10 mouse cellular contexts compared by ENCODE assay signal in genomic region chr13:98008588-98008987, GRCm38 (mm10).
DNase-seq lines count a peak whose midpoint lies in the region; ATAC-seq lines count a peak whose summit lies in the region.
"Had no signal": no experiment of that assay in that cellular context is flagged by ENCODE, and none has a peak within 500 bp of the region (broad histone marks: within the 10 kb centered on the region; RNA-seq: fewer than 3 reads in every experiment).

No protein-coding gene starts in this region.

- no peak overlapping the region for H3K4me3 ChIP-seq in forebrain, embryonic 11.5 days (ENCODE audit: low read depth, low read length)
- H3K4me3 ChIP-seq in midbrain, embryonic 11.5 days (ENCODE audit: low read depth, low read length) = no peak overlapping the region
- H3K4me3 ChIP-seq: midbrain, embryonic 12.5 days had no signal

- H3K27me3 ChIP-seq in forebrain, embryonic 11.5 days (ENCODE audit: control insufficient read depth, insufficient read depth, low read length) = no peaks in the 10 kb centered on the region
- H3K27me3 ChIP-seq in midbrain, embryonic 11.5 days (ENCODE audit: control insufficient read depth, insufficient read depth, low read length) = no peaks in the 10 kb centered on the region
- H3K27me3 ChIP-seq: midbrain, embryonic 12.5 days had no signal

- H3K4me2 ChIP-seq in forebrain, embryonic 11.5 days (ENCODE audit: low read depth, low read length, severe bottlenecking) = no peak overlapping the region
- no peak overlapping the region for H3K4me2 ChIP-seq in midbrain, embryonic 11.5 days
- H3K4me2 ChIP-seq: midbrain, embryonic 12.5 days had no signal

- ATAC-seq in hematopoietic stem cell, adult 5-6 weeks (replicated peaks in 1 of 2; ENCODE audit: insufficient read depth in 1 of 2, low FRiP score in 2 of 2, low TSS enrichment in 1 of 2, low read depth in 1 of 2, poor library complexity in 2 of 2, severe bottlenecking in 2 of 2) = peak; percentile 19 to 57; a peak in 3 of 4 replicates
- no peak for ATAC-seq in forebrain, embryonic 11.5 days (replicated peaks; ENCODE audit: low FRiP score)
- no peak for ATAC-seq in midbrain, embryonic 11.5 days (ENCODE audit: low FRiP score)

- no peaks in the 10 kb centered on the region for H3K36me3 ChIP-seq in forebrain, embryonic 11.5 days (ENCODE audit: control insufficient read depth, insufficient read depth, low read length)
- H3K36me3 ChIP-seq in midbrain, embryonic 11.5 days (ENCODE audit: control insufficient read depth, insufficient read depth, low read length) = no peaks in the 10 kb centered on the region
- H3K36me3 ChIP-seq: midbrain, embryonic 12.5 days had no signal

- no peaks in the 10 kb centered on the region for H3K4me1 ChIP-seq in forebrain, embryonic 11.5 days (replicated peaks; ENCODE audit: control insufficient read depth, insufficient read depth, low read length)
- H3K4me1 ChIP-seq in midbrain, embryonic 11.5 days (ENCODE audit: control insufficient read depth, insufficient read depth, low read length) = no peaks in the 10 kb centered on the region
- H3K4me1 ChIP-seq: midbrain, embryonic 12.5 days had no signal

- no peaks in the 10 kb centered on the region for H3K9me3 ChIP-seq in forebrain, embryonic 11.5 days (ENCODE audit: control insufficient read depth, low read length)
- H3K9me3 ChIP-seq in midbrain, embryonic 11.5 days (ENCODE audit: control insufficient read depth, low read length) = no peaks in the 10 kb centered on the region
- H3K9me3 ChIP-seq: midbrain, embryonic 12.5 days had no signal

- peak; percentile 56 for DNase-seq in layer of hippocampus, adult 11-12 months (ENCODE audit: low spot score)
- DNase-seq in layer of hippocampus, postnatal 10 days (ENCODE audit: low spot score in 2 of 2) = no peak
- DNase-seq in brain, adult 2 months (ENCODE audit: low read depth, low spot score) = peak; percentile 87
- DNase-seq in lung, postnatal 4 days = peak; percentile 15 to 53
- DNase-seq in forebrain, embryonic 11.5 days (ENCODE audit: low spot score) = no peak
- DNase-seq in embryo, embryonic 9.5 days (ENCODE audit: extremely low spot score) = no peak
- DNase-seq in midbrain, embryonic 11.5 days (ENCODE audit: low spot score, missing footprints) = no peak
- DNase-seq: cerebellum, postnatal 36 days had no signal

- H3K27ac ChIP-seq in forebrain, embryonic 11.5 days (ENCODE audit: low read depth, low read length) = no peak overlapping the region
- no peak overlapping the region for H3K27ac ChIP-seq in midbrain, embryonic 11.5 days (ENCODE audit: low read depth, low read length)
- H3K27ac ChIP-seq: midbrain, embryonic 12.5 days had no signal

- 93% methylated on average over 10 of the region's 10 CpGs for WGBS in forebrain, embryonic 11.5 days
- 94% methylated on average over 9 of the region's 10 CpGs for WGBS in midbrain, embryonic 11.5 days

- no peak overlapping the region for H3K9ac ChIP-seq in forebrain, embryonic 11.5 days (ENCODE audit: low read length)
- no peak overlapping the region for H3K9ac ChIP-seq in midbrain, embryonic 11.5 days (ENCODE audit: low read length)
- H3K9ac ChIP-seq: midbrain, embryonic 12.5 days had no signal

Comparison
In these comparisons a context has a peak if more than half of its experiments do, and no peak if none do; other contexts are left out.
1. DNase-seq: peak in layer of hippocampus, adult 11-12 months (single experiment), brain, adult 2 months (single experiment) and lung, postnatal 4 days (2 of 2); none in layer of hippocampus, postnatal 10 days (0 of 2), forebrain, embryonic 11.5 days (single experiment), embryo, embryonic 9.5 days (single experiment) and midbrain, embryonic 11.5 days (single experiment).
2. ATAC-seq: peak in hematopoietic stem cell, adult 5-6 weeks (2 of 2); none in forebrain, embryonic 11.5 days (single experiment) and midbrain, embryonic 11.5 days (single experiment).